In the genomic region with DNA sequence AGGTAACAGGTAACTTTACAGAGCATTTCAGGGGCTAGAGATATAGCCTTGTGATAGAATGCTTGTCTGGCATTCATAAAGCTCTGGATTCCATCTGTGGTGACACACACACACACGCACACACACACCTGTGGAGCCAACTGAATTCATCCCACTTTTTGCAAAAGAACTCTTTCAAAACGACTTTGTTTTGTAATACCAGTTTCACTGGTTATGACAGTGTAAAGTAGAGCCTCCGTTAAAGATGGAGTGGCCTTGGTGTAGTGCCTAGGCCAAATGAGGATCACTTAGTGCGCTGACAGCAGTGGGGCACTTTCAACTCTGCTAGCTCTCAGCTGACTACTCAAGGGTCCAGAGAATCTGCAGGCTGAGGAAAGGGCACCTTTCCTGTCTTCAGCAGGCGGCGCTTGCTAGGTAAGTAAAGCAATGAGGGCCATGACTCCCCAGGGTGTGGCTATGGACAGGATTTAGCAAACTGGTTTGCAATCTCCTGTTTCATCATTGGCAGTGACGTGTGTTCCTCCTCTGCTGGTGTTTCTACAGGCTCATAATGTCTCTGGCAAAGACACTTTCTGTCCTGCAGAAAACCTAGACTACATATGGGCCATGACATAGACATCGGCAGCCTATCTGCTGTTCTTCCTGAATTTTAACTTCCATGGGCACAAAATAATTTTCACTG, we compare ENCODE assay signal across 21 mouse cellular contexts. TPM values are rescaled to one million over a fixed set of nuclear protein-coding genes. Genes with fewer than 3 reads are reported as not detected.
DNase-seq lines count a peak whose midpoint lies in the region; ATAC-seq and TF ChIP-seq lines count a peak whose summit lies in the region.
"Had no signal": no experiment of that assay in that cellular context is flagged by ENCODE, and none has a peak within 500 bp of the region (broad histone marks: within the 10 kb centered on the region; RNA-seq: fewer than 3 reads in every experiment).

No protein-coding gene starts in this region.

- peak; percentile 84 for DNase-seq in fat pad, adult 2 months (ENCODE audit: extremely low read depth, low read depth, low spot score)
- DNase-seq in midbrain, postnatal 0 days (ENCODE audit: low spot score) = no peak
- DNase-seq: B cell, adult 2 months; cerebellum, adult 11-12 months; cerebellum, adult 9-10 months; cerebellum, postnatal 25 days; forebrain, postnatal 0 days; gastrocnemius, postnatal 14 days; heart, postnatal 4 days had no signal

- H3K27me3 ChIP-seq in liver, embryonic 16.5 days (ENCODE audit: control insufficient read depth, insufficient read depth, low read depth, low read length) = no peaks in the 10 kb centered on the region
- no peaks in the 10 kb centered on the region for H3K27me3 ChIP-seq in liver, embryonic 12.5 days (replicated peaks)
- no peaks in the 10 kb centered on the region for H3K27me3 ChIP-seq in hindbrain, embryonic 16.5 days (replicated peaks; ENCODE audit: control insufficient read depth, insufficient read depth, low read length)
- H3K27me3 ChIP-seq in midbrain, postnatal 0 days (ENCODE audit: insufficient read depth, low read length) = no peaks in the 10 kb centered on the region
- H3K27me3 ChIP-seq: embryonic facial prominence, embryonic 12.5 days; forebrain, embryonic 13.5 days; heart, embryonic 13.5 days; hindbrain, embryonic 13.5 days had no signal

- no peak for TF ChIP-seq CTCF in bone marrow, adult 2 months (IDR thresholded peaks at IDR 0.05; ENCODE audit: control insufficient read depth, insufficient read depth, low read length)
- TF ChIP-seq CTCF in midbrain, postnatal 0 days (IDR thresholded peaks at IDR 0.05) = no peak

- H3K9ac ChIP-seq in liver, embryonic 16.5 days (ENCODE audit: low read depth, low read length) = no peak overlapping the region
- no peak overlapping the region for H3K9ac ChIP-seq in liver, embryonic 12.5 days
- H3K9ac ChIP-seq in hindbrain, embryonic 16.5 days (ENCODE audit: low read depth, low read length) = no peak overlapping the region
- no peak overlapping the region for H3K9ac ChIP-seq in midbrain, postnatal 0 days (replicated peaks; ENCODE audit: low read length, poor library complexity, severe bottlenecking)
- H3K9ac ChIP-seq: embryonic facial prominence, embryonic 12.5 days; forebrain, embryonic 13.5 days; forebrain, postnatal 0 days; heart, embryonic 13.5 days; hindbrain, embryonic 13.5 days had no signal

- WGBS in liver, embryonic 16.5 days (ENCODE audit: insufficient replicate concordance) = 58% methylated on average over 8 of the region's 8 CpGs
- 68% methylated on average over 8 of the region's 8 CpGs for WGBS in liver, embryonic 12.5 days (ENCODE audit: insufficient replicate concordance)
- 48% methylated on average over 8 of the region's 8 CpGs for WGBS in bone marrow, adult 2 months
- WGBS in hindbrain, embryonic 16.5 days = 78% methylated on average over 8 of the region's 8 CpGs
- 79% methylated on average over 8 of the region's 8 CpGs for WGBS in midbrain, postnatal 0 days

- H3K4me3 ChIP-seq in liver, embryonic 16.5 days (ENCODE audit: low read depth, low read length) = no peak overlapping the region
- H3K4me3 ChIP-seq in liver, embryonic 12.5 days = no peak overlapping the region
- no peak overlapping the region for H3K4me3 ChIP-seq in bone marrow, adult 2 months (replicated peaks; ENCODE audit: control insufficient read depth, low read depth, low read length)
- H3K4me3 ChIP-seq in hindbrain, embryonic 16.5 days (ENCODE audit: low read length) = no peak overlapping the region
- H3K4me3 ChIP-seq in midbrain, postnatal 0 days (ENCODE audit: low read depth, low read length) = no peak overlapping the region
- H3K4me3 ChIP-seq: embryonic facial prominence, embryonic 12.5 days; forebrain, embryonic 13.5 days; heart, embryonic 13.5 days; hindbrain, embryonic 13.5 days had no signal

- no peaks in the 10 kb centered on the region for H3K4me1 ChIP-seq in liver, embryonic 16.5 days (ENCODE audit: control insufficient read depth, low read depth, low read length)
- H3K4me1 ChIP-seq in liver, embryonic 12.5 days = no peaks in the 10 kb centered on the region
- H3K4me1 ChIP-seq in bone marrow, adult 2 months (ENCODE audit: control insufficient read depth, insufficient read depth, low read length) = no peaks in the 10 kb centered on the region; the same call in 1 of the 2 replicates
- no peaks in the 10 kb centered on the region for H3K4me1 ChIP-seq in hindbrain, embryonic 16.5 days (ENCODE audit: control insufficient read depth, insufficient read depth, low read depth, low read length)
- H3K4me1 ChIP-seq in midbrain, postnatal 0 days (ENCODE audit: insufficient read depth, low read length) = no peaks in the 10 kb centered on the region
- H3K4me1 ChIP-seq: embryonic facial prominence, embryonic 12.5 days; forebrain, embryonic 13.5 days; heart, embryonic 13.5 days; hindbrain, embryonic 13.5 days had no signal

- no peak for TF ChIP-seq POLR2A in bone marrow, adult 2 months (IDR thresholded peaks at IDR 0.05; ENCODE audit: borderline replicate concordance, control insufficient read depth, low read depth, low read length)

- H3K4me2 ChIP-seq in liver, embryonic 16.5 days (ENCODE audit: low read depth, low read length) = no peak overlapping the region
- H3K4me2 ChIP-seq in liver, embryonic 12.5 days = no peak overlapping the region
- no peak overlapping the region for H3K4me2 ChIP-seq in hindbrain, embryonic 16.5 days (ENCODE audit: low read length)
- no peak overlapping the region for H3K4me2 ChIP-seq in midbrain, postnatal 0 days (ENCODE audit: low read depth, low read length, poor library complexity, severe bottlenecking)
- H3K4me2 ChIP-seq: embryonic facial prominence, embryonic 12.5 days; forebrain, embryonic 13.5 days; heart, embryonic 13.5 days; hindbrain, embryonic 13.5 days had no signal

- H3K36me3 ChIP-seq in liver, embryonic 16.5 days (ENCODE audit: control insufficient read depth, insufficient read depth) = no peaks in the 10 kb centered on the region
- peaks cover 2% of the 10 kb centered on the region; the same call in 1 of the 2 replicates for H3K36me3 ChIP-seq in liver, embryonic 12.5 days
- no peaks in the 10 kb centered on the region for H3K36me3 ChIP-seq in hindbrain, embryonic 16.5 days (ENCODE audit: control insufficient read depth, insufficient read depth, low read length)
- H3K36me3 ChIP-seq in midbrain, postnatal 0 days (ENCODE audit: insufficient read depth, low read length) = no peaks in the 10 kb centered on the region
- H3K36me3 ChIP-seq: embryonic facial prominence, embryonic 12.5 days; heart, embryonic 13.5 days; hindbrain, embryonic 13.5 days had no signal

- no peaks in the 10 kb centered on the region for H3K9me3 ChIP-seq in liver, embryonic 16.5 days (replicated peaks; ENCODE audit: control insufficient read depth, low read length)
- no peaks in the 10 kb centered on the region for H3K9me3 ChIP-seq in liver, embryonic 12.5 days (replicated peaks)
- no peaks in the 10 kb centered on the region; the same call in 1 of the 2 replicates for H3K9me3 ChIP-seq in hindbrain, embryonic 16.5 days (ENCODE audit: control insufficient read depth, low read length)
- H3K9me3 ChIP-seq in midbrain, postnatal 0 days (ENCODE audit: low read length) = no peaks in the 10 kb centered on the region
- H3K9me3 ChIP-seq: embryonic facial prominence, embryonic 12.5 days; forebrain, embryonic 13.5 days; G1E; heart, embryonic 13.5 days; hindbrain, embryonic 13.5 days had no signal

- no peak overlapping the region for H3K27ac ChIP-seq in liver, embryonic 16.5 days (ENCODE audit: low read length)
- no peak overlapping the region for H3K27ac ChIP-seq in liver, embryonic 12.5 days
- peak overlapping the region; percentile 81 for H3K27ac ChIP-seq in bone marrow, adult 2 months (ENCODE audit: control insufficient read depth, insufficient read depth, low read depth, low read length, poor library complexity)
- no peak overlapping the region for H3K27ac ChIP-seq in hindbrain, embryonic 16.5 days (ENCODE audit: low read depth, low read length)
- H3K27ac ChIP-seq in midbrain, postnatal 0 days (ENCODE audit: low read depth, low read length) = no peak overlapping the region
- H3K27ac ChIP-seq: embryonic facial prominence, embryonic 12.5 days; forebrain, embryonic 13.5 days; heart, embryonic 13.5 days; hindbrain, embryonic 13.5 days had no signal

- peak; percentile 19; the same call in 1 of the 2 replicates for ATAC-seq in liver, embryonic 16.5 days (ENCODE audit: low read depth)
- no peak for ATAC-seq in liver, embryonic 12.5 days
- peak; percentile 96 for ATAC-seq in megakaryocyte progenitor cell, adult 5-6 weeks (replicated peaks; ENCODE audit: poor library complexity)
- ATAC-seq in hindbrain, embryonic 16.5 days = no peak
- no peak for ATAC-seq in midbrain, postnatal 0 days (ENCODE audit: low FRiP score)
- ATAC-seq in erythroid progenitor cell, adult 5-6 weeks (replicated peaks; ENCODE audit: low FRiP score, poor library complexity, severe bottlenecking) = no peak
- ATAC-seq: CD4-positive, CD25-positive, alpha-beta regulatory T cell, adult 4 months; forebrain, embryonic 13.5 days; forebrain, postnatal 0 days had no signal

RNA-seq across cellular contexts. Expression of gene Clasp1, which starts 8.6 kb away (rescaled TPM):
- polyA plus RNA-seq in liver, embryonic 16.5 days (2015; fragmentation: Nextera tagmentation; extraction: Ambion mirVana) = 10.9 and 11.2 TPM in 2 replicates
- 21.6 and 22.3 TPM in 2 replicates for polyA plus RNA-seq in liver, embryonic 12.5 days (2016; fragmentation: Nextera tagmentation; extraction: Ambion mirVana)
- 13.2 and 25.6 TPM in 2 replicates for polyA plus RNA-seq in bone marrow, adult 2 months (2011; ENCODE audit: insufficient read depth, insufficient read length, low replicate concordance, missing spikeins)
- 45.0 and 56.3 TPM in 2 replicates for total RNA-seq in megakaryocyte progenitor cell, adult 5-6 weeks (2015)
- 45.9 and 51.3 TPM in 2 replicates for total RNA-seq in megakaryocyte progenitor cell, adult 5-6 weeks (2017)
- 84.0 and 96.5 TPM in 2 replicates for polyA plus RNA-seq in hindbrain, embryonic 16.5 days (2015; fragmentation: Nextera tagmentation; extraction: Ambion mirVana)
- total RNA-seq in midbrain, postnatal 0 days (2014; rRNA removed) = 141 and 153 TPM in 2 replicates
- polyA plus RNA-seq in midbrain, postnatal 0 days (2015; fragmentation: Nextera tagmentation; extraction: Ambion mirVana) = 53.7 and 75.9 TPM in 2 replicates
- 40.7 and 55.8 TPM in 2 replicates for total RNA-seq in erythroid progenitor cell, adult 5-6 weeks (2015; ENCODE audit: low replicate concordance)
- total RNA-seq in erythroid progenitor cell, adult 5-6 weeks (2017; ENCODE audit: low replicate concordance) = 34.4 and 45.4 TPM in 2 replicates

RNA-seq across cellular contexts. Expression of gene Nifk, which starts 58.6 kb away (rescaled TPM):
- 31.6 and 32.3 TPM in 2 replicates for polyA plus RNA-seq in liver, embryonic 16.5 days (2015; fragmentation: Nextera tagmentation; extraction: Ambion mirVana)
- 81.9 and 86.3 TPM in 2 replicates for polyA plus RNA-seq in liver, embryonic 12.5 days (2016; fragmentation: Nextera tagmentation; extraction: Ambion mirVana)
- 24.2 and 40.0 TPM in 2 replicates for polyA plus RNA-seq in bone marrow, adult 2 months (2011; ENCODE audit: insufficient read depth, insufficient read length, low replicate concordance, missing spikeins)
- total RNA-seq in megakaryocyte progenitor cell, adult 5-6 weeks (2015) = 159 TPM in 2 replicates
- total RNA-seq in megakaryocyte progenitor cell, adult 5-6 weeks (2017) = 131 and 137 TPM in 2 replicates
- 61.0 and 62.4 TPM in 2 replicates for polyA plus RNA-seq in hindbrain, embryonic 16.5 days (2015; fragmentation: Nextera tagmentation; extraction: Ambion mirVana)
- 34.1 and 45.8 TPM in 2 replicates for total RNA-seq in midbrain, postnatal 0 days (2014; rRNA removed)
- polyA plus RNA-seq in midbrain, postnatal 0 days (2015; fragmentation: Nextera tagmentation; extraction: Ambion mirVana) = 72.9 and 78.0 TPM in 2 replicates
- total RNA-seq in erythroid progenitor cell, adult 5-6 weeks (2015; ENCODE audit: low replicate concordance) = 15.5 and 41.5 TPM in 2 replicates
- 10.7 and 16.4 TPM in 2 replicates for total RNA-seq in erythroid progenitor cell, adult 5-6 weeks (2017; ENCODE audit: low replicate concordance)

Comparison
In these comparisons a context has a peak if more than half of its experiments do, and no peak if none do; other contexts are left out.
1. ATAC-seq: peak in liver, embryonic 16.5 days (single experiment) and megakaryocyte progenitor cell, adult 5-6 weeks (single experiment); none in liver, embryonic 12.5 days (single experiment), hindbrain, embryonic 16.5 days (single experiment), midbrain, postnatal 0 days (single experiment) and erythroid progenitor cell, adult 5-6 weeks (single experiment).